Mouse (Mus musculus): ENCODE measurements around the gene Glg1. TPM values are rescaled to one million over a fixed set of nuclear protein-coding genes. Genes with fewer than 3 reads are reported as not detected.

The Glg1 gene
- total RNA-seq, 2 experiments from 2014 or later: 31.1 to 39.6 TPM

DNA sequence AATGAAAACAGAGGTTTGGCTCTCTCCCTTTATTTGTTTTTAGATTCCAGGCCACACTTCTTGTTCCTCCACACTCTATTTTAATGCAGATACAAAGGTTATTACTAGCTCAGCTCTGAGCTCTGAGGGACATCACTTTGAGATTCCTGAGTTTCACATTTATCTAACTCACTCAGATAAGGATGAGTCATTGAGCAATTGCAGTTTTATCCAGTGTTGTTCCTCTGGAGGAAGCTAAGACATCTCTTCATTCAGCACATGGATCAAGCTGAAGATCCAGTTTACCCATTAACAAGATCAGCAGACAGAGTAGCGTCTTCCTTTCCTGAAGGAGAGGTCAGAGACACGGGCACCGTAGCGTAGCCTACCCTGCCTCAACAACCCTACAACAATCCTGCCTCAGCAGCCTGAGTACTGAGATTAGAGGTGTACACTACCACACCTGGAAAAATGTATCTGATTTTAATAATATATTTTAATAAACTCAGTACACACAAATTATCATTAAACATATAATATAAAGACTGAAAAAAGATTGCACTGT is 12.7 kb downstream of the Glg1 start:
- TF ChIP-seq CTCF (IDR thresholded peaks at IDR 0.05): no peak
- DNase-seq: no peak
- H3K4me3 ChIP-seq: no peak overlapping the region
- H3K27ac ChIP-seq: no peak overlapping the region
- intact Hi-C loops (cut with DNase I): no loop called here

GRCm38 (mm10) chr8:111237301-111237700 is 21.7 kb downstream of the Glg1 start:
- no peak for TF ChIP-seq CTCF (IDR thresholded peaks at IDR 0.05)
- Histone ChIP-seq H3K27ac (peak overlapping the region; percentile 6; the same call in 1 of the 2 replicates), H3K4me3 (no peak overlapping the region)
- intact Hi-C loops (cut with DNase I): no loop called here
- no peak for DNase-seq

GRCm38 (mm10) chr8:111233730-111234129 is 25.3 kb downstream of the Glg1 start:
- no peak overlapping the region for H3K27ac ChIP-seq
- no peak for DNase-seq
- intact Hi-C loops (cut with DNase I): no loop called here
- no peak overlapping the region for H3K4me3 ChIP-seq
- no peak for TF ChIP-seq CTCF (IDR thresholded peaks at IDR 0.05)

DNA sequence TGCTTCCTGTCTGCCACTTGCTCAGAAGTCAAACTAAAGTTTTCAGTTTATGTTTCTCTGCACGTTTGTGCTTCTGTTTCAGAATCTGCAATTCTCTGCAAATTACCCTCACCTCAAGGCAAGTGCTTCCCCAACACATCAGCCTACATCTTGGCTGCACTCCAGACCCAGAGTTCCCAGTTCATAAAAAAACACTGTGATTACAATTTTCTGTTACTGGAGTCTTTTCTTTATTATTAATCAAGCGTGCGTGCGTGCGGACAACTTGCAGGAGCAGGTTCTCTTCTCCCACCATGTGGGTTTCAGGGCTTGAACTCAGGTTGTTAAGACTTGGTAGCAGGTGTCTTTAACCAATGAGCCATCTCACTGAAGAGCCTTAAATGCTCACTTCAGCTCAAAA is 34.9 kb downstream of the Glg1 start:
- Histone ChIP-seq H3K4me3 (no peak overlapping the region), H3K27ac (no peak overlapping the region)
- intact Hi-C loops (cut with DNase I): no loop called here
- DNase-seq: peak; percentile 24
- TF ChIP-seq CTCF (IDR thresholded peaks at IDR 0.05): no peak

GRCm38 (mm10) chr8:111218107-111218506 is 40.9 kb downstream of the Glg1 start:
- H3K4me3 ChIP-seq: no peak overlapping the region
- DNase-seq: no peak
- no peak for TF ChIP-seq CTCF (IDR thresholded peaks at IDR 0.05)
- intact Hi-C loops (cut with DNase I): no loop called here
- no peak overlapping the region for H3K27ac ChIP-seq

GRCm38 (mm10) chr8:111213406-111213805 is 45.6 kb downstream of the Glg1 start:
- intact Hi-C loops (cut with DNase I): no loop called here
- no peak for DNase-seq
- no peak for TF ChIP-seq CTCF (IDR thresholded peaks at IDR 0.05)
- no peak overlapping the region for H3K27ac ChIP-seq
- H3K4me3 ChIP-seq: no peak overlapping the region

GRCm38 (mm10) chr8:111211180-111211579 is 47.8 kb downstream of the Glg1 start:
- Histone ChIP-seq H3K27ac (peak overlapping the region; percentile 31), H3K4me3 (no peak overlapping the region)
- intact Hi-C loops (cut with DNase I): no loop called here
- no peak for TF ChIP-seq CTCF (IDR thresholded peaks at IDR 0.05)
- no peak for DNase-seq

DNA sequence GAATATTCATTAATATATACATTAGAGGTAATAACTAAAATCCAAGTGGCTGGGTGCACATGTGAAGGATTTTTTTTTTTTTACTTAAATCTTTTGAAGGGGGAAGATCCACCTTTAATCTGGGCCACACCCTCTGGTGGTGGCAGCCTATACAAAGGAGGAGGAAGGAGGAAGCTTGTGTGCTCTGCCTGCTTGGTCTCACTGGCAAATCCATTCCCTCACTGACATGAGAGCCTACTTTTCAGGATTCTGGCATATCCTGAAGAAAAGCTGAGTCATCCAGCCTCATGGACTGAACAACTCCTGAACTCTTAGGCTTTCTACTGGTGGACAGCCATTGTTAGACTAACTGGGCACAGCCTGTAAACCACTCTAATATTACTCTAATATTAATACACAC is 49.1 kb downstream of the Glg1 start:
- peak overlapping the region; percentile 20; the same call in 1 of the 2 replicates for H3K27ac ChIP-seq
- intact Hi-C loops (cut with DNase I): loop anchor here (5.0 kb wide), 1 partner anchor 47 kb away; the partner anchor contains the start of gene Glg1
- no peak overlapping the region for H3K4me3 ChIP-seq
- no peak for TF ChIP-seq CTCF (IDR thresholded peaks at IDR 0.05)
- no peak for DNase-seq

DNA sequence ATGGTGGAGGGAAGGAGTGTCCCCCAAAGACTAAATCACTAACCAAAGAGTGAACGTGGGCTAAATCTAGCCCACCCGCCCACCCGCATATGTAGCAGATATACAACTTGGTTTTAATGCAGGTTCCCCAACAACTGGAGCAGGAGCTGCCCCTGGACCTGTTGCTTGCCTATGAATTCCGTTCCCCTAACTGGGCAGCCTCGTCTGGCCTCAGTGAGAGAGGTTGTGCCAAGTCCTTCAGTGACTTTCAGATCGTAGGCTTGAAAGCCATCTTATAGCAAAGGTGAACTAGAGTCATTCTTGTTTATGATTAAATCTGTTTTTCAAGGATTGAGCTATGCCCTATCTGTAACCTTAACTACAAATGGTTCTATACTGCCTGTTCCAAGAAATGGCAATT is 52.7 kb downstream of the Glg1 start:
- TF ChIP-seq CTCF (IDR thresholded peaks at IDR 0.05): no peak
- H3K27ac ChIP-seq: no peak overlapping the region
- no peak overlapping the region for H3K4me3 ChIP-seq
- intact Hi-C loops (cut with DNase I): loop anchor here (5.0 kb wide), 1 partner anchor 51 kb away; the partner anchor contains the start of gene Glg1
- DNase-seq: no peak

GRCm38 (mm10) chr8:111205033-111205432 is 54.0 kb downstream of the Glg1 start:
- no peak for TF ChIP-seq CTCF (IDR thresholded peaks at IDR 0.05)
- no peak overlapping the region for H3K27ac ChIP-seq
- DNase-seq: no peak
- no peak overlapping the region for H3K4me3 ChIP-seq
- intact Hi-C loops (cut with DNase I): loop anchor here (5.0 kb wide), 1 partner anchor 52 kb away; the partner anchor contains the start of gene Glg1

GRCm38 (mm10) chr8:111203341-111203740 is 55.7 kb downstream of the Glg1 start:
- no peak for TF ChIP-seq CTCF (IDR thresholded peaks at IDR 0.05)
- H3K27ac ChIP-seq: no peak overlapping the region
- DNase-seq: no peak
- H3K4me3 ChIP-seq: no peak overlapping the region
- intact Hi-C loops (cut with DNase I): no loop called here

DNA sequence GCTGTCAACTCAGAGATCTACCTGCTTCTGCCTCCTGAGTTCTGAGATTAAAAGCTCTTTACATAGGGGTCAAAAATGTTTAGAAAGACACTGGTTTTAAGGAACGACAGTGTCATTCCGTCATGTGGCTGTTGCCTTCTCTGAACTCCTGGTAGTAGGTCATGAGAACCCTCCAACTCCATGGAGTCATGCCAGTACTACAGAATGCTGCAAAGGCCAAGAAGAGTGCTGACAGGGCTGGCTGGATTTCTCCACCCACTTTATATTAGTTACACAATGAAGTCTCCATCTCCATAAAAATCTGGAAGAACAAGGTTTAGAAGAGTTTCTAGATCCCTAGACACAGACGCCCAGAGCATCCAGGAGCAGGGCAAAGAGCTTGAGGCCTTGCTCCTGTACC is 61.0 kb downstream of the Glg1 start:
- Histone ChIP-seq H3K4me3 (no peak overlapping the region), H3K27ac (no peak overlapping the region)
- TF ChIP-seq CTCF (IDR thresholded peaks at IDR 0.05): no peak
- DNase-seq: no peak
- intact Hi-C loops (cut with DNase I): no loop called here

GRCm38 (mm10) chr8:111196181-111196580 is 62.8 kb downstream of the Glg1 start:
- no peak overlapping the region for H3K4me3 ChIP-seq
- intact Hi-C loops (cut with DNase I): no loop called here
- H3K27ac ChIP-seq: no peak overlapping the region
- no peak for TF ChIP-seq CTCF (IDR thresholded peaks at IDR 0.05)
- no peak for DNase-seq

DNA sequence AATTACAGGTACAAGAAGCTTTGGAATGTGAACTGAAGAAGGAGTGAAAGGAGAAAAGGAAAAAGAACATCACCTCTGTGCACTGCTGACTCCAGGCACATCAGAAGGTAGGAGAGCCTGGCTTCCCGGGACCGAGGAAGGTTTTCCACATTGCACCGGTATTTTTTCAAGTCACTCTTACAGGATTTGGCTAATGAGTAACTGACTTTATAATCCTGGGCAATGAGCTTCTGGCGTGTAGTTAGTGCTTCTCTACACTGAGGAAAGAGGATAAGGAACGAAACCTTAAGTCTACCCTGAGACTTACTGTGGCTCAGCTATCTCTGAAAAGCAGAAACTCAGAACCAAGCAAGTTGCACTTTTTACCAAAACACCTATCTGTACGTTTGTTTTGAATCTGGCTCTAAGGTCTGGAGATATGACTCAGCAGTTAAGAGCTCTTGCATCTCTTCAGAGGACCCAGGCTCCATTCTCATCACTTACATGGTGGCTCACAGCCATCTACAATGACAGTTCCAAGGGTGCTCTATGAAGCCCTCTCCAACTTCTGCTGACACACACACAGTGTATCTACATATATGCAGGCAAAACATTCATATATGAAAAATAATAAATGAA is 70.3 kb downstream of the Glg1 start:
- DNase-seq: no peak
- TF ChIP-seq CTCF (IDR thresholded peaks at IDR 0.05): no peak
- intact Hi-C loops (cut with DNase I): no loop called here
- no peak overlapping the region for H3K27ac ChIP-seq
- no peak overlapping the region for H3K4me3 ChIP-seq
